Mouse (Mus musculus) heart, postnatal 0 days (tissue): Measurements from ENCODE around the gene Matn3.

Experiments used
- CTCF ChIP-seq: IDR thresholded peaks from 2 replicates; pipeline ENCODE4 v1.5.1; 2016; ENCODE audit warnings: antibody characterized with exemption, control low read depth, low read depth
- EP300 ChIP-seq: IDR thresholded peaks from 2 replicates; pipeline ENCODE4 v1.6.1; 2016; ENCODE audit warnings: antibody characterized with exemption, low read depth

DNA sequence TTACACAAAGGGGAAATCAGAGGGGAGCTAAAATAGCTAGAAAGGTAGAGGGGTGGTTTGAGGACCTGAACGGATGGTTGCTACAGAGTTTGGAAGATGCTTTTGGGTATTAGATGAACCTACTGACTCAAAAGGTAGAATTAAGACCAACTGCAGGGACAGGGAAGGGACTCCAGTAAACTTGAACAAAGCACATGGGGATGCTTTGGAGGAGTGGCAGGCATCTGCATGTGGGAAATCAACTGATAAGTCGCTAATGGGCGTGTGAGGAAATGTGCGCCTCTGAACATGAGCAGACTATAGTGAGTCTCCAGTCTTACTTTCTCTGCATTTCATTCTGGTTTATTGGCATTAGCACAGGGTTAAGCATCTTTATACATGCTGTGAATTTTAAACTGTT lies 16.6 kb upstream of the Matn3 start:
- TF ChIP-seq CTCF (no peak), EP300 (no peak)
